Mouse (Mus musculus): Measurements from ENCODE around the gene Elp5. TPM values are rescaled to one million over a fixed set of nuclear protein-coding genes. Genes with fewer than 3 reads are reported as not detected.

The Elp5 gene
- polyA plus RNA-seq, 1 experiment, result 77.6 TPM

GRCm38 (mm10) chr11:69952274-69952673 lies 30.0 kb downstream of the Elp5 start:
- no peaks in the 10 kb centered on the region for H3K4me1 ChIP-seq (ENCODE audit: control insufficient read depth, insufficient read depth, low read length)
- H3K36me3 ChIP-seq (ENCODE audit: control insufficient read depth, insufficient read depth, low read length, poor library complexity, severe bottlenecking), result no peaks in the 10 kb centered on the region
- no peaks in the 10 kb centered on the region for H3K27me3 ChIP-seq (ENCODE audit: control insufficient read depth, insufficient read depth, low read length, poor library complexity, severe bottlenecking)
- TF ChIP-seq EP300 (IDR thresholded peaks at IDR 0.05; ENCODE audit: insufficient read depth, low read depth, low read length) (no peak), CTCF (IDR thresholded peaks at IDR 0.05; ENCODE audit: low read depth, low read length) (peak; percentile 42), POLR2A (IDR thresholded peaks at IDR 0.05; ENCODE audit: insufficient read depth, low read length) (no peak)
- H3K27ac ChIP-seq (ENCODE audit: insufficient read depth, low read length), result no peak overlapping the region
- no peak overlapping the region for H3K9ac ChIP-seq (ENCODE audit: low read depth, poor library complexity, severe bottlenecking)
- no peak overlapping the region for H3K4me3 ChIP-seq (ENCODE audit: low read depth, low read length)
- H3K9me3 ChIP-seq (replicated peaks; ENCODE audit: control insufficient read depth, insufficient read depth, low read length, poor library complexity, severe bottlenecking), result no peaks in the 10 kb centered on the region

- Histone ChIP-seq H3K36me3 (ENCODE audit: control insufficient read depth, insufficient read depth, low read length, poor library complexity, severe bottlenecking) (no peaks in the 10 kb centered on the region), H3K27ac (ENCODE audit: insufficient read depth, low read length) (no peak overlapping the region), H3K27me3 (ENCODE audit: control insufficient read depth, insufficient read depth, low read length, poor library complexity, severe bottlenecking) (no peaks in the 10 kb centered on the region), H3K4me1 (ENCODE audit: control insufficient read depth, insufficient read depth, low read length) (no peaks in the 10 kb centered on the region), H3K9me3 (replicated peaks; ENCODE audit: control insufficient read depth, insufficient read depth, low read length, poor library complexity, severe bottlenecking) (no peaks in the 10 kb centered on the region), H3K9ac (ENCODE audit: low read depth, poor library complexity, severe bottlenecking) (no peak overlapping the region), H3K4me3 (ENCODE audit: low read depth, low read length) (no peak overlapping the region)
- no peak for TF ChIP-seq POLR2A (IDR thresholded peaks at IDR 0.05; ENCODE audit: insufficient read depth, low read length)
- peak; percentile 63 for TF ChIP-seq CTCF (IDR thresholded peaks at IDR 0.05; ENCODE audit: low read depth, low read length)
- TF ChIP-seq EP300 (IDR thresholded peaks at IDR 0.05; ENCODE audit: insufficient read depth, low read depth, low read length), result no peak
Observed at GRCm38 (mm10) chr11:69950807-69951459, 31.4 kb downstream of the Elp5 start.

- Histone ChIP-seq H3K36me3 (ENCODE audit: control insufficient read depth, insufficient read depth, low read length, poor library complexity, severe bottlenecking) (no peaks in the 10 kb centered on the region), H3K27me3 (ENCODE audit: control insufficient read depth, insufficient read depth, low read length, poor library complexity, severe bottlenecking) (no peaks in the 10 kb centered on the region), H3K4me1 (ENCODE audit: control insufficient read depth, insufficient read depth, low read length) (no peaks in the 10 kb centered on the region), H3K9me3 (replicated peaks; ENCODE audit: control insufficient read depth, insufficient read depth, low read length, poor library complexity, severe bottlenecking) (no peaks in the 10 kb centered on the region), H3K9ac (ENCODE audit: low read depth, poor library complexity, severe bottlenecking) (peak overlapping the region; percentile 5; the same call in 1 of the 2 replicates), H3K4me3 (ENCODE audit: low read depth, low read length) (peak overlapping the region; percentile 64), H3K27ac (ENCODE audit: insufficient read depth, low read length) (no peak overlapping the region)
- TF ChIP-seq POLR2A (IDR thresholded peaks at IDR 0.05; ENCODE audit: insufficient read depth, low read length), result no peak
- peak; percentile 91 for TF ChIP-seq CTCF (IDR thresholded peaks at IDR 0.05; ENCODE audit: low read depth, low read length)
- TF ChIP-seq EP300 (IDR thresholded peaks at IDR 0.05; ENCODE audit: insufficient read depth, low read depth, low read length), result no peak
Observed at GRCm38 (mm10) chr11:69948763-69949150, 33.6 kb downstream of the Elp5 start.

- H3K36me3 ChIP-seq (ENCODE audit: control insufficient read depth, insufficient read depth, low read length, poor library complexity, severe bottlenecking), result no peaks in the 10 kb centered on the region
- no peak within 1 kb of the TSS for H3K27ac ChIP-seq (ENCODE audit: insufficient read depth, low read length)
- peak within 1 kb of the TSS; percentile 48 for H3K9ac ChIP-seq (ENCODE audit: low read depth, poor library complexity, severe bottlenecking)
- H3K4me3 ChIP-seq (ENCODE audit: low read depth, low read length), result peak within 1 kb of the TSS; percentile 64
- no peak for TF ChIP-seq CTCF (IDR thresholded peaks at IDR 0.05; ENCODE audit: low read depth, low read length)
- no peak for TF ChIP-seq POLR2A (IDR thresholded peaks at IDR 0.05; ENCODE audit: insufficient read depth, low read length)
- no peak for TF ChIP-seq EP300 (IDR thresholded peaks at IDR 0.05; ENCODE audit: insufficient read depth, low read depth, low read length)
- H3K9me3 ChIP-seq (replicated peaks; ENCODE audit: control insufficient read depth, insufficient read depth, low read length, poor library complexity, severe bottlenecking), result no peaks in the 10 kb centered on the region
- H3K4me1 ChIP-seq (ENCODE audit: control insufficient read depth, insufficient read depth, low read length), result no peaks in the 10 kb centered on the region
- no peaks in the 10 kb centered on the region for H3K27me3 ChIP-seq (ENCODE audit: control insufficient read depth, insufficient read depth, low read length, poor library complexity, severe bottlenecking)
Observed at GRCm38 (mm10) chr11:69948066-69948762, 34.1 kb downstream of the Elp5 start, which contains the start of gene Slc2a4. TSS of gene Slc2a4 (minus strand) at chr11:69948188.

- Histone ChIP-seq H3K27ac (ENCODE audit: insufficient read depth, low read length) (no peak overlapping the region), H3K9me3 (replicated peaks; ENCODE audit: control insufficient read depth, insufficient read depth, low read length, poor library complexity, severe bottlenecking) (no peaks in the 10 kb centered on the region), H3K27me3 (ENCODE audit: control insufficient read depth, insufficient read depth, low read length, poor library complexity, severe bottlenecking) (no peaks in the 10 kb centered on the region), H3K9ac (ENCODE audit: low read depth, poor library complexity, severe bottlenecking) (peak overlapping the region; percentile 48), H3K4me3 (ENCODE audit: low read depth, low read length) (peak overlapping the region; percentile 52), H3K4me1 (ENCODE audit: control insufficient read depth, insufficient read depth, low read length) (peaks cover 3% of the 10 kb centered on the region), H3K36me3 (ENCODE audit: control insufficient read depth, insufficient read depth, low read length, poor library complexity, severe bottlenecking) (no peaks in the 10 kb centered on the region)
- TF ChIP-seq POLR2A (IDR thresholded peaks at IDR 0.05; ENCODE audit: insufficient read depth, low read length), result no peak
- TF ChIP-seq EP300 (IDR thresholded peaks at IDR 0.05; ENCODE audit: insufficient read depth, low read depth, low read length), result no peak
- no peak for TF ChIP-seq CTCF (IDR thresholded peaks at IDR 0.05; ENCODE audit: low read depth, low read length)
Observed at GRCm38 (mm10) chr11:69947337-69948065, 34.8 kb downstream of the Elp5 start.

Measured in ES-Bruce4 (cell line).